Mouse (Mus musculus) ES-E14 (cell line): ENCODE results near the gene Mrtfb. TPM values are rescaled to one million over a fixed set of nuclear protein-coding genes. Genes with fewer than 3 reads are reported as not detected.

ENCODE experiments used
- DNase-seq: peaks from one replicate; pipeline ENCODE4 v3.0.0-alpha.2; 2013; ENCODE audit warnings: low read depth, low spot score
- H3K27ac ChIP-seq: 2 replicates; pipeline ENCODE4 v1.5.1; 2012; ENCODE audit warnings: low read depth, mild to moderate bottlenecking, low read length, moderate library complexity, mixed read lengths; ENCODE audit not compliant: poor library complexity, insufficient read depth, severe bottlenecking
- H3K36me3 ChIP-seq: 2 replicates; pipeline ENCODE4 v1.6.1; 2012; ENCODE audit warnings: mild to moderate bottlenecking, low read length, moderate library complexity, mixed read lengths; ENCODE audit not compliant: control insufficient read depth, poor library complexity, insufficient read depth, severe bottlenecking
- H3K4me1 ChIP-seq, 2 experiments: fragments of 150-350 bp in 1 of 2; sonication (generic) in 1 of 2; 2 replicates each; pipeline ENCODE4 v1.6.1; 2012; ENCODE audit warnings: low read length in 2 of 2, mild to moderate bottlenecking in 1 of 2, mixed read lengths in 1 of 2; ENCODE audit not compliant: control insufficient read depth in 2 of 2, insufficient read depth in 2 of 2, poor library complexity in 1 of 2
- H3K4me3 ChIP-seq, 2 experiments: fragments of 150-350 bp in 1 of 2; sonication (generic) in 1 of 2; 2 replicates each; pipeline ENCODE4 v1.5.1; 2012; ENCODE audit warnings: low read length in 2 of 2, low read depth in 1 of 2, mild to moderate bottlenecking in 1 of 2, mixed read lengths in 1 of 2; ENCODE audit not compliant: insufficient read depth in 1 of 2, poor library complexity in 1 of 2, severe bottlenecking in 1 of 2
- H3K9ac ChIP-seq: 2 replicates; pipeline ENCODE4 v1.6.1; 2012; ENCODE audit warnings: low read depth, mild to moderate bottlenecking, low read length, mixed read lengths; ENCODE audit not compliant: poor library complexity, insufficient read depth, severe bottlenecking
- H3K9me3 ChIP-seq: fragments of 150-350 bp; sonication (generic); 2 replicates; pipeline ENCODE4 v1.6.1; 2012; ENCODE audit warnings: low read depth, mild to moderate bottlenecking, low read length; ENCODE audit not compliant: control insufficient read depth, insufficient read depth
- CHD2 ChIP-seq: IDR thresholded peaks from 2 replicates; pipeline ENCODE4 v1.6.1; 2014; ENCODE audit warnings: mild to moderate bottlenecking, low read depth, low read length, inconsistent platforms
- HCFC1 ChIP-seq: IDR thresholded peaks from 2 replicates; pipeline ENCODE4 v1.6.1; 2012; ENCODE audit warnings: low read length, inconsistent platforms, borderline replicate concordance; ENCODE audit not compliant: insufficient read depth
- MAFK ChIP-seq: IDR thresholded peaks from 2 replicates; pipeline ENCODE4 v1.6.1; 2014; ENCODE audit warnings: mild to moderate bottlenecking, low read depth, low read length, inconsistent platforms; ENCODE audit not compliant: insufficient read depth
- ZC3H11A ChIP-seq: IDR thresholded peaks from 2 replicates; pipeline ENCODE4 v1.6.1; 2012; ENCODE audit warnings: low read depth, mild to moderate bottlenecking, inconsistent platforms, low read length, borderline replicate concordance
- ZNF384 ChIP-seq: IDR thresholded peaks from 2 replicates; pipeline ENCODE4 v1.6.1; 2012; ENCODE audit warnings: low read depth, low read length, inconsistent platforms
- in situ Hi-C, 2 experiments: fragments of 600-800 bp; cut with MboI; formaldehyde crosslinking; loops; one replicate each; pipeline ENCODE4 v1.15.1; 2025; ENCODE audit warnings: low sequenced_read_pairs in 2 of 2, inconsistent platforms in 1 of 2; ENCODE audit not compliant: unreplicated experiment in 2 of 2
- total RNA-seq: library from RNA; depleted of rRNA; stranded (reverse); fragments of 300-350 nt; gene quantifications from 2 replicates; pipeline ENCODE4 v1.2.3, GENCODE M21; 2012

Gene Mrtfb
- total RNA-seq, 1 experiment = 9.6 TPM

- no peak for TF ChIP-seq MAFK
- TF ChIP-seq HCFC1 = no peak
- TF ChIP-seq CHD2 = no peak
- no peak for TF ChIP-seq ZC3H11A
- TF ChIP-seq ZNF384 = no peak
- H3K4me3 ChIP-seq = no peak overlapping the region
- in situ Hi-C loops = no loop called here
Observed at GRCm38 (mm10) chr16:13332536-13332935, 76.3 kb downstream of the Mrtfb start.

GRCm38 (mm10) chr16:13333781-13334341 is 77.6 kb downstream of the Mrtfb start:
- Histone ChIP-seq H3K27ac (no peak overlapping the region), H3K4me1 (no peaks in the 10 kb centered on the region), H3K9me3 (no peaks in the 10 kb centered on the region), H3K9ac (no peak overlapping the region), H3K36me3 (no peaks in the 10 kb centered on the region), H3K4me3 (no peak overlapping the region)
- DNase-seq = no peak
- no peak for TF ChIP-seq MAFK
- no peak for TF ChIP-seq CHD2
- in situ Hi-C loops = no loop called here

More at GRCm38 (mm10) chr16:13332536-13332935, 76.3 kb downstream of the Mrtfb start:
- no peaks in the 10 kb centered on the region for H3K4me1 ChIP-seq
- H3K36me3 ChIP-seq = no peaks in the 10 kb centered on the region
- no peak for DNase-seq
- no peaks in the 10 kb centered on the region for H3K9me3 ChIP-seq
- H3K27ac ChIP-seq = no peak overlapping the region
- H3K9ac ChIP-seq = no peak overlapping the region

- Histone ChIP-seq H3K4me1 (no peaks in the 10 kb centered on the region), H3K4me3 (no peak overlapping the region), H3K36me3 (no peaks in the 10 kb centered on the region), H3K27ac (no peak overlapping the region), H3K9me3 (no peaks in the 10 kb centered on the region), H3K9ac (no peak overlapping the region)
- no peak for TF ChIP-seq MAFK
- TF ChIP-seq CHD2 = no peak
- TF ChIP-seq HCFC1 = no peak
- no peak for TF ChIP-seq ZC3H11A
- no peak for TF ChIP-seq ZNF384
- in situ Hi-C loops = no loop called here
- no peak for DNase-seq
Observed at GRCm38 (mm10) chr16:13336503-13337230, 80.4 kb downstream of the Mrtfb start.

DNA sequence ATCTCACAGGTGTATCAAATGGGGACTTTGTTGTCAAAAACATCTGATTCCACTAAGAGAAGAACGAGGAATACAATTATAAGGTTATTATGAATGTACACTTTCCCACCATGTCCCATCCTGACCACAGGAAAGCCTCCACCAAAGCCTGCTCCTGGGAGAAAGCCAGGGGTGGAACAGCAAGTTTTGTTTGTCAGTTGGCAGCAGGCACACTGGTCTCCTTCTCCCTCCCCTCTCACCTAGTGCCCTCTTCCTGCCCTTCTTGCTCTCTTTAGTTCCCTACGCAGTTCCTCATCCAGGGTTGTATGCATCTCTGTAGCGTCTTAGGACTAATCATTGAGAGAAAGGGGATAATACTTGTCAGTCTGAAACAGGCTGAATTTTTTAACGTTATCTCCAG is 81.8 kb downstream of the Mrtfb start:
- Histone ChIP-seq H3K9ac (no peak overlapping the region), H3K4me3 (no peak overlapping the region), H3K36me3 (no peaks in the 10 kb centered on the region), H3K27ac (no peak overlapping the region), H3K4me1 (no peaks in the 10 kb centered on the region), H3K9me3 (no peaks in the 10 kb centered on the region)
- DNase-seq = no peak
- in situ Hi-C loops = no loop called here
- TF ChIP-seq ZC3H11A = no peak
- TF ChIP-seq HCFC1 = no peak
- TF ChIP-seq ZNF384 = no peak
- no peak for TF ChIP-seq CHD2
- TF ChIP-seq MAFK = no peak
